Comparison of ENCODE assay signal across 22 mouse cellular contexts in genomic region chr17:87336910-87337309, GRCm38 (mm10). TPM values are rescaled to one million over a fixed set of nuclear protein-coding genes. Genes with fewer than 3 reads are reported as not detected.
A peak's percentile ranks its signal among the peaks of the same experiment; 100 is the strongest.
DNase-seq lines count a peak whose midpoint lies in the region; ATAC-seq and TF ChIP-seq lines count a peak whose summit lies in the region.
"Had no signal": no experiment of that assay in that cellular context is flagged by ENCODE, and none has a peak within 500 bp of the region (broad histone marks: within the 10 kb centered on the region; RNA-seq: fewer than 3 reads in every experiment).

No protein-coding gene starts in this region.

- no peak overlapping the region for H3K4me3 ChIP-seq in heart, adult 2 months
- no peak overlapping the region for H3K4me3 ChIP-seq in kidney, postnatal 0 days (replicated peaks; ENCODE audit: low read depth, low read length)
- no peak overlapping the region for H3K4me3 ChIP-seq in olfactory bulb, adult 2 months (ENCODE audit: insufficient read depth, low read depth, low read length)
- H3K4me3 ChIP-seq in stomach, postnatal 0 days (ENCODE audit: low read depth, low read length): no peak overlapping the region
- H3K4me3 ChIP-seq: forebrain, embryonic 13.5 days; limb, embryonic 12.5 days; liver, embryonic 15.5 days; lung, embryonic 15.5 days; midbrain, embryonic 10.5 days; midbrain, embryonic 15.5 days; neural tube, embryonic 15.5 days had no signal

- TF ChIP-seq EP300 in heart, adult 2 months (IDR thresholded peaks at IDR 0.05; ENCODE audit: insufficient read depth, low read depth, low read length): no peak
- TF ChIP-seq EP300 in stomach, postnatal 0 days (optimal IDR thresholded peaks at IDR 0.05): no peak

- intact Hi-C loops in heart, adult 2 months (cut with DNase I): no loop called here

- no peaks in the 10 kb centered on the region for H3K4me1 ChIP-seq in heart, adult 2 months (ENCODE audit: control insufficient read depth, insufficient read depth, low read length)
- no peaks in the 10 kb centered on the region for H3K4me1 ChIP-seq in kidney, postnatal 0 days (replicated peaks; ENCODE audit: insufficient read depth, low read length)
- H3K4me1 ChIP-seq in olfactory bulb, adult 2 months (ENCODE audit: control insufficient read depth, insufficient read depth, low read length): peaks cover 46% of the 10 kb centered on the region
- H3K4me1 ChIP-seq in stomach, postnatal 0 days (replicated peaks; ENCODE audit: control insufficient read depth, insufficient read depth): no peaks in the 10 kb centered on the region
- H3K4me1 ChIP-seq: liver, embryonic 15.5 days had no signal

- no peak overlapping the region for H3K4me2 ChIP-seq in kidney, postnatal 0 days (ENCODE audit: low read length)
- no peak overlapping the region for H3K4me2 ChIP-seq in stomach, postnatal 0 days (replicated peaks; ENCODE audit: low read depth)
- H3K4me2 ChIP-seq: forebrain, embryonic 13.5 days; heart, embryonic 11.5 days; limb, embryonic 12.5 days; liver, embryonic 15.5 days; lung, embryonic 15.5 days; midbrain, embryonic 15.5 days; neural tube, embryonic 15.5 days had no signal

- 0 out of 2 replicates have a peak, but pooled peaks have one; percentile 21 for ATAC-seq in kidney, postnatal 0 days (replicated peaks; ENCODE audit: low FRiP score, low read depth)
- ATAC-seq in stomach, postnatal 0 days (ENCODE audit: low FRiP score, low TSS enrichment): 0 out of 2 replicates have a peak, but pooled peaks have one; percentile 24
- ATAC-seq: forebrain, embryonic 13.5 days; midbrain, embryonic 15.5 days had no signal

- WGBS in heart, adult 2 months: 87% methylated on average over 12 of the region's 12 CpGs
- WGBS in kidney, postnatal 0 days: 68% methylated on average over 12 of the region's 12 CpGs
- WGBS in olfactory bulb, adult 2 months: 52% methylated on average over 12 of the region's 12 CpGs
- 78% methylated on average over 12 of the region's 12 CpGs for WGBS in stomach, postnatal 0 days

- no peak overlapping the region for H3K9ac ChIP-seq in heart, adult 2 months (ENCODE audit: low read depth, low read length)
- no peak overlapping the region for H3K9ac ChIP-seq in kidney, postnatal 0 days (ENCODE audit: low read depth, low read length)
- H3K9ac ChIP-seq in stomach, postnatal 0 days (ENCODE audit: low read length): no peak overlapping the region
- H3K9ac ChIP-seq: forebrain, embryonic 13.5 days; limb, embryonic 12.5 days; liver, embryonic 15.5 days; lung, embryonic 15.5 days; midbrain, embryonic 15.5 days; neural tube, embryonic 15.5 days had no signal

- DNase-seq in heart, adult 11 months: peak; percentile 91
- no peak for DNase-seq in heart, adult 2 months
- DNase-seq in kidney, postnatal 0 days (ENCODE audit: low spot score): no peak
- no peak for DNase-seq in kidney, adult 11 months
- DNase-seq in stomach, postnatal 0 days (ENCODE audit: low spot score): no peak
- no peak for DNase-seq in heart, postnatal 4 days
- DNase-seq: adrenal gland, postnatal 25 days; B cell, adult 2 months; cerebellum, adult 18-20 months; gastrocnemius, postnatal 14 days; kidney, postnatal 10 days; layer of hippocampus, postnatal 36 days; thymus, postnatal 14 days had no signal

- no peaks in the 10 kb centered on the region for H3K27me3 ChIP-seq in heart, adult 2 months (ENCODE audit: control insufficient read depth, insufficient read depth, low read length)
- H3K27me3 ChIP-seq in kidney, postnatal 0 days (ENCODE audit: insufficient read depth, low read length): no peaks in the 10 kb centered on the region
- H3K27me3 ChIP-seq in stomach, postnatal 0 days (ENCODE audit: control insufficient read depth, insufficient read depth, low read length): no peaks in the 10 kb centered on the region
- H3K27me3 ChIP-seq: forebrain, embryonic 13.5 days; liver, embryonic 15.5 days; lung, embryonic 15.5 days; midbrain, embryonic 15.5 days; neural tube, embryonic 15.5 days had no signal

- H3K36me3 ChIP-seq in heart, adult 2 months (ENCODE audit: control insufficient read depth, insufficient read depth, low read length): no peaks in the 10 kb centered on the region
- H3K36me3 ChIP-seq in kidney, postnatal 0 days (ENCODE audit: insufficient read depth, low read length): 0 out of 2 replicates have a peak, but pooled peaks cover 5% of the 10 kb centered on the region
- no peaks in the 10 kb centered on the region; the same call in 1 of the 2 replicates for H3K36me3 ChIP-seq in stomach, postnatal 0 days (ENCODE audit: control insufficient read depth, insufficient read depth, low read length)
- H3K36me3 ChIP-seq: limb, embryonic 12.5 days; lung, embryonic 15.5 days; midbrain, embryonic 10.5 days; midbrain, embryonic 15.5 days; neural tube, embryonic 15.5 days had no signal

- no peaks in the 10 kb centered on the region for H3K79me2 ChIP-seq in heart, adult 2 months (replicated peaks; ENCODE audit: control insufficient read depth, insufficient read depth, low read length)

- TF ChIP-seq CTCF in heart, adult 2 months (IDR thresholded peaks at IDR 0.05): no peak
- no peak for TF ChIP-seq CTCF in kidney, postnatal 0 days (IDR thresholded peaks at IDR 0.05; ENCODE audit: low read depth)
- no peak for TF ChIP-seq CTCF in olfactory bulb, adult 2 months (IDR thresholded peaks at IDR 0.05; ENCODE audit: insufficient read depth, low read depth, low read length)
- TF ChIP-seq CTCF in stomach, postnatal 0 days (IDR thresholded peaks at IDR 0.05; ENCODE audit: low read depth): no peak

- no peaks in the 10 kb centered on the region for H3K9me3 ChIP-seq in kidney, postnatal 0 days (replicated peaks; ENCODE audit: low read length)
- H3K9me3 ChIP-seq in stomach, postnatal 0 days (ENCODE audit: control insufficient read depth, low read length): no peaks in the 10 kb centered on the region
- H3K9me3 ChIP-seq: forebrain, embryonic 13.5 days; liver, embryonic 15.5 days; lung, embryonic 15.5 days; midbrain, embryonic 10.5 days; midbrain, embryonic 15.5 days; neural tube, embryonic 15.5 days had no signal

- H3K27ac ChIP-seq in heart, adult 2 months: no peak overlapping the region; the same call in 1 of the 2 replicates
- no peak overlapping the region for H3K27ac ChIP-seq in kidney, postnatal 0 days
- H3K27ac ChIP-seq in olfactory bulb, adult 2 months (ENCODE audit: insufficient read depth, low read depth, low read length): peak overlapping the region; percentile 50
- peak overlapping the region; percentile 50; the same call in 1 of the 2 replicates for H3K27ac ChIP-seq in stomach, postnatal 0 days (replicated peaks)
- H3K27ac ChIP-seq: forebrain, embryonic 13.5 days; limb, embryonic 12.5 days; liver, embryonic 15.5 days; lung, embryonic 15.5 days; midbrain, embryonic 10.5 days; midbrain, embryonic 15.5 days; neural tube, embryonic 15.5 days had no signal

- TF ChIP-seq POLR2A in heart, adult 2 months (IDR thresholded peaks at IDR 0.05; ENCODE audit: insufficient read depth, low read depth, low read length): no peak
- TF ChIP-seq POLR2A in olfactory bulb, adult 2 months (IDR thresholded peaks at IDR 0.05; ENCODE audit: insufficient read depth, low read depth, low read length): no peak

RNA-seq across cellular contexts. Expression of gene Ttc7, which starts 54.2 kb away (rescaled TPM):
- total RNA-seq in heart, adult 2 months (2021): 10 to 100 TPM; 20.9 to 23.2 TPM
- polyA plus RNA-seq in heart, adult 2 months (2012; rRNA removed): 21.3 and 28.8 TPM in 2 replicates
- polyA plus RNA-seq in kidney, postnatal 0 days (2015; fragmentation: Nextera tagmentation; extraction: Ambion mirVana): 15.4 and 16.3 TPM in 2 replicates
- polyA plus RNA-seq in olfactory bulb, adult 2 months (2012; ENCODE audit: insufficient read depth, insufficient read length, low replicate concordance, missing spikeins): not detected in 2 replicates
- polyA plus RNA-seq in stomach, postnatal 0 days (2015; fragmentation: Nextera tagmentation; extraction: Ambion mirVana): 19.9 and 21.2 TPM in 2 replicates
- total RNA-seq in heart, postnatal 4 days (2021): 1 to 10 TPM; 5.5 TPM

Comparison
In these comparisons a context has a peak if more than half of its experiments do, and no peak if none do; other contexts are left out.
1. H3K27ac ChIP-seq: peak in olfactory bulb, adult 2 months (single experiment) and stomach, postnatal 0 days (single experiment); none in heart, adult 2 months (single experiment) and kidney, postnatal 0 days (single experiment).
2. RNA of gene Ttc7, which starts 54.2 kb away (polyA plus RNA-seq): 21.3 to 28.8 TPM in heart, adult 2 months, 19.9 to 21.2 TPM in stomach, postnatal 0 days and 15.4 to 16.3 TPM in kidney, postnatal 0 days; not detected in olfactory bulb, adult 2 months; every median in the first group is over 10 times any median in the second.